Mouse (Mus musculus) spleen, postnatal 36 days (tissue): Measurements from ENCODE around the gene Hbq1b.

Experiments used
- DNase-seq, 2 experiments: peaks; one replicate each; pipeline ENCODE4 v3.0.0; 2022; ENCODE audit warnings: low spot score in 2 of 2, mixed read lengths in 1 of 2

Hbq1b gene

GRCm38 (mm10) chr11:32286695-32287492 lies at the start of gene Hbq1b:
Hbq1b (plus strand) TSS chr11:32286965.
- peak; percentile 65 to 75 for DNase-seq

DNA sequence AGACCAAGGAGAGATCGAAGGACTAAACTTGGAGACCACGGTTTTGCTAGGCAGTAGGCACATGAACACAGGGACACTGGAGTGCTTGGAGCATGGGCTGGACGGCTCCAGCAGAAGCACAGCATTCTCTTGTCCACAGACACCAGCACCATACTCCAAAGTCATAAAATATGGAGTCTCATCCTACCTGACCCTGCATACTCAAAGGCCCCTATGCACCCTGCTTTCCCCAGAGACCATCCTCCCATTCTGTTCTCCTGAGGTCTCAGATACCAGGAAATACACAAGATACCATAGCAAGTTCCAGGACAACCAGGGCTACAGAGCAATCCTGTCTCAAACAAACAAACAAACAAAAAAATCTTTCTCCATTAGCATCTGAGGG lies 49.4 kb upstream of the Hbq1b start:
- DNase-seq: no peak

GRCm38 (mm10) chr11:32238093-32238860 lies 48.5 kb upstream of the Hbq1b start:
- peak; percentile 69 to 72 for DNase-seq

GRCm38 (mm10) chr11:32241391-32241790 lies 45.4 kb upstream of the Hbq1b start:
- DNase-seq: no peak

GRCm38 (mm10) chr11:32242209-32242608 lies 44.6 kb upstream of the Hbq1b start:
- no peak for DNase-seq

- DNase-seq: no peak
Observed at GRCm38 (mm10) chr11:32243205-32243955, 43.4 kb upstream of the Hbq1b start.

- no peak for DNase-seq
Observed at GRCm38 (mm10) chr11:32244064-32244463, 42.7 kb upstream of the Hbq1b start.

DNA sequence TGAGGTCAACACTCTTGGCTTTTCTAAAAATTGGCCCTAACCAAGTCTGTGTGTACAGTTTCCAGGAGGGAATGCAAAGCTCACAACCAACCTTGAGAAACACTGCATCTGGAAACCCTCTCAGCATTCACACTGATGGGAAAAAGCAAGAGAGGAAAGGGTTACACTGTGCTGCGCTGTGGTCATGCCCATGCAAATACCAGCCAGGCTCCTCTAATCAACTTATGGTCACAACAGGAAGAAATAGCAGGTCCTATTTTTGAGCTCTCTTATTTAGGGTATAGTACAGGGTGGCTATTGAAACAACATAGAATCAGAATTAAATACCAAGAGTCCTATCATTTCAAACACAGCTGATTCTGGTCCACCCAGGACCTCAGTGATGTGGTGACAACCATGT lies 42.1 kb upstream of the Hbq1b start:
- no peak for DNase-seq

- DNase-seq: peak; percentile 70 to 83
Observed at GRCm38 (mm10) chr11:32245614-32246013, 41.2 kb upstream of the Hbq1b start.

GRCm38 (mm10) chr11:32247068-32247467 lies 39.7 kb upstream of the Hbq1b start:
- peak in 1 of 2 experiments; percentile 50 for DNase-seq

- no peak for DNase-seq
Observed at GRCm38 (mm10) chr11:32248350-32248749, 38.4 kb upstream of the Hbq1b start.

GRCm38 (mm10) chr11:32250880-32251763 lies 35.6 kb upstream of the Hbq1b start:
- DNase-seq: peak; percentile 70 to 85

- no peak for DNase-seq
Observed at GRCm38 (mm10) chr11:32253121-32253520, 33.6 kb upstream of the Hbq1b start.

DNA sequence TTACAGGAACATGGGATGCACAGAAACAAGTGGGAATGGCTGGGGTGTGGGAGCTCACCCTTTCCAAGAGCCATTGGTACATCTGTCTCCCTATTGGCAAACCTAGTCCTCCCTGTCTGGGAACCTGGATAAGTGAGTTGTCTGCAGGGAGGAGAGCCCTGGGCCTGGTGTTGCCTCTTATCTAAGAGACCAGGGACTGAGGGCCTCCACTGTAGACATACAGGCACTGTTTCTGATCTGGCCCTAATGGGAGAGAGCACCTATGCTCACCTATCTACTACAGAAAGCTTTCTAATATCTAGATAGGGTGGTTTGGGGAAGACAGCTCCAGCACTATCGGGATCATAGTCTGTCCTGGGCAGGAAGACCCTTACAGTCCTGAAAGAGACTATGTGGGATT lies 30.6 kb upstream of the Hbq1b start:
- DNase-seq: peak; percentile 55 to 76

GRCm38 (mm10) chr11:32256566-32256965 lies 30.2 kb upstream of the Hbq1b start:
- no peak for DNase-seq

DNA sequence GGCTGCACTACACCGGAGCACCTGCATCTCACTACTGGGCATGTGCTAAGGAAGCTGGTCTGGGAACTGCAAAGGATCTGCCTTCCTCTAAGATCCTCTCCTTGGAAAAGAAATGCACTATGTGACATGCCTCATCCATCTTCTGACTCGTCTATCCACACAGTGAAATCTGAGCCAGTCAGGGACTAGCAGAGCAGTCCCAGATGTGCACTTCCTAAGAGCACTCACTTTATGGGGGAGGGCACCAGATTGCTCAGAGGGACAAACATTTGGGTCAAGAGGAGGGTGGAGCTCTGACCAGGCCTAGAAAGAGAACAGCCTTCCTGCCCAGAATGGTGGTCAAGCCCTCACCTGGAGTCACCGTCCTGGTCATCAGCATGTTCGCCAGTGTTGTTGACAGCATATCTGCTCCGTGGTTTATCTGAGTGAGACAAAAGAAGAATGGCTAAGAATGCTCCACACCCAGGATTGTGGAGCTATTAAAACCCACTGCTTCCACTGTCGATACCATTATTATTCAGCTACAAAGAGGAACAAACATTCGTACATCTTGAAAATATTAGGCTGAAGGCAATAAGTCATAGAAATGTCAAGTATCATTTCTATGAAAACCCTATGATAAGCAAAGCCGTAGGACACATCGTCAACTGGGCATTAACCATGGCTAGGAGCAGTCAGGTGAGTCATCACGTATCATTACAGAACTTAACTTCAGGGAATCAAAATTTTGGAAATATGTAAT lies 23.9 kb upstream of the Hbq1b start:
- no peak for DNase-seq

DNA sequence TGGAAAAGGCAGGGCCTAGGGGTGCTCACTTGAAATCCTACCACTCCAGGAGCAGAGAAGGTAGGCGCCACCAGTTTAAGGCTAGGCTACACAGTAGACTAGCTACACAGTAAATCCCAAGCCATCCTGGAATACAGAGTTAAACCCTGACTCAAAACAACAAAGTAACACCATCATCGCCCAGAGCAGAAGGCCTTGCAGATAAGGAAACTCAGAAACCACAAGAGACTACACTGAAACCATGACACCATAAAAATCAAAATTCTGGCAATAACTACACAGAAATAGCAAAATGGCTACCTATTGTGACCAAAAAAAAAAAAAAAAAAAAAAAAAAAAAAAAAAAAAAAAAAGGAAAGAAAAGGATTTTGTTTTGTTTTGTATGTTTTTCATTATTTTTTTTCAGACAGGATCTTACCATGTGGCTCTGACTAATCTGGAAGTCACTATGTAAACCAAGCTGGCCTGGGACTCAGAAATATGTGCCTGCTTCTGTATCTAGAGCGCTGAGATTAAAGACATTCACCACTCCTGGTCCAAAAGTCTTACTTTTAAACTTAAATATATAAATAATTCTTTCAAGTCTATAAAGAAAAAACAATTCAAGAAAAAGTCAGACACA lies 21.5 kb upstream of the Hbq1b start:
- peak; percentile 30 to 70 for DNase-seq

DNA sequence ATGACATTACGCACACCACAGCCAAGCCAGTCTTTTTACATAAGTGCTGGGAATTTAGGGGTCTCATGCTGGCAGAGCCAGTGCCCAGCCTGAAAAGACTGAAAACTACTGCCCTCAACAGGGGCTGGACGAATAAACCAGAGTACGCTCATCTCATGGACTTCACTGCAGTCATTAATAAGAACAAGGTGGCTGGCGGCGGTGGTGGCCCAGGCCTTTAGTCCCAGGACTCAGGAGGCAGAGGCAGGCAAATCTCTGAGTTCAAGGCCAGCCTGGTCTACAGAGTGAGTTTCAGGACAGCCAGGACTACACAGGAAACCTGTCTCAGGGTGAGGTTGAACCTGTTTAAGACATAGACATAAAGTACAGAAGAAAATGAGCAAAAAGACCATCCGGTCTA lies 20.6 kb upstream of the Hbq1b start:
- DNase-seq: no peak

GRCm38 (mm10) chr11:32266776-32267175 lies 20.0 kb upstream of the Hbq1b start:
- DNase-seq: no peak
